Mouse (Mus musculus): ENCODE measurements around the gene BC048679.

GRCm38 (mm10) chr7:81480800-81481199 is 17.3 kb downstream of the BC048679 start:
- TF ChIP-seq CTCF (IDR thresholded peaks at IDR 0.05; ENCODE audit: insufficient read depth, low read depth, low read length) = no peak
- no peak for TF ChIP-seq POLR2A (IDR thresholded peaks at IDR 0.05; ENCODE audit: insufficient read depth, low read depth, low read length)

Measured in olfactory bulb, adult 2 months (tissue).